Mouse (Mus musculus): ENCODE data around the gene Flot2.
"Not testable (repeated sequence)": the region's sequence is repeated elsewhere in the genome, so short reads cannot be mapped to it uniquely, and the experiment has no call there.

Gene Flot2

GRCm38 (mm10) chr11:78037831-78038752, at the start of gene Flot2:
Gene Flot2, plus strand, starts transcription at chr11:78037931.
- DNase-seq (ENCODE audit: extremely low spot score, low spot score), result peak; percentile 78

GRCm38 (mm10) chr11:77989071-77989690, 48.5 kb upstream of the Flot2 start:
- no peak for DNase-seq (ENCODE audit: extremely low spot score, low spot score)

GRCm38 (mm10) chr11:77995556-77995955, 42.2 kb upstream of the Flot2 start:
- no peak for DNase-seq (ENCODE audit: extremely low spot score, low spot score)

- DNase-seq (ENCODE audit: extremely low spot score, low spot score), result no peak
Measured at GRCm38 (mm10) chr11:78006446-78006845, 31.3 kb upstream of the Flot2 start.

- peak; percentile 76 for DNase-seq (ENCODE audit: extremely low spot score, low spot score)
Measured at GRCm38 (mm10) chr11:78019676-78020075, 18.1 kb upstream of the Flot2 start.

- no peak for DNase-seq (ENCODE audit: extremely low spot score, low spot score)
Measured at GRCm38 (mm10) chr11:78023607-78024006, 14.1 kb upstream of the Flot2 start.

- DNase-seq (ENCODE audit: extremely low spot score, low spot score), result no peak
Measured at GRCm38 (mm10) chr11:78029240-78029639, 8.5 kb upstream of the Flot2 start.

- DNase-seq (ENCODE audit: extremely low spot score, low spot score), result no peak
Measured at GRCm38 (mm10) chr11:78030600-78030999, 7.1 kb upstream of the Flot2 start.

- DNase-seq (ENCODE audit: extremely low spot score, low spot score), result no peak
Measured at GRCm38 (mm10) chr11:78031389-78031788, 6.3 kb upstream of the Flot2 start.

GRCm38 (mm10) chr11:78031947-78032808, 5.6 kb upstream of the Flot2 start, which contains the start of gene Dhrs13:
Gene Dhrs13, plus strand, starts transcription at chr11:78032280.
- DNase-seq (ENCODE audit: extremely low spot score, low spot score), result peak; percentile 91

- DNase-seq (ENCODE audit: extremely low spot score, low spot score), result no peak
Measured at GRCm38 (mm10) chr11:78032809-78033195, 4.9 kb upstream of the Flot2 start.

- DNase-seq (ENCODE audit: extremely low spot score, low spot score), result no peak
Measured at GRCm38 (mm10) chr11:78033931-78034617, 3.7 kb upstream of the Flot2 start.

GRCm38 (mm10) chr11:78036791-78037190, 940 bp upstream of the Flot2 start:
- DNase-seq (ENCODE audit: extremely low spot score, low spot score), result no peak

GRCm38 (mm10) chr11:78040878-78041277, 3.1 kb downstream of the Flot2 start:
- no peak for DNase-seq (ENCODE audit: extremely low spot score, low spot score)

GRCm38 (mm10) chr11:78042290-78042870, 4.6 kb downstream of the Flot2 start:
- not testable (repeated sequence) for DNase-seq (ENCODE audit: extremely low spot score, low spot score)

GRCm38 (mm10) chr11:78044758-78045251, 7.1 kb downstream of the Flot2 start:
- DNase-seq (ENCODE audit: extremely low spot score, low spot score), result no peak

- DNase-seq (ENCODE audit: extremely low spot score, low spot score), result not testable (repeated sequence)
Measured at GRCm38 (mm10) chr11:78048637-78049036, 10.9 kb downstream of the Flot2 start.

- DNase-seq (ENCODE audit: extremely low spot score, low spot score), result no peak
Measured at GRCm38 (mm10) chr11:78053078-78053477, 15.3 kb downstream of the Flot2 start.

- DNase-seq (ENCODE audit: extremely low spot score, low spot score), result no peak
Measured at GRCm38 (mm10) chr11:78056946-78057345, 19.2 kb downstream of the Flot2 start.

Measured in neural tube, embryonic 10.5 days (tissue).